Mouse (Mus musculus) urinary bladder, postnatal 0 days (tissue): ENCODE data around the gene Mllt1. TPM values are rescaled to one million over a fixed set of nuclear protein-coding genes. Genes with fewer than 3 reads are reported as not detected.

Experiments
- polyA plus RNA-seq: library from polyadenylated mRNA; unstranded; fragments of >200 nt; fragmentation: Nextera tagmentation; extraction: Ambion mirVana; gene quantifications from 2 replicates; pipeline ENCODE4 v1.2.1, GENCODE M21; 2015

Gene Mllt1
- polyA plus RNA-seq, result 15.8 and 18.0 TPM in 2 replicates

GRCm38 (mm10) chr17:56935363-56936131, at the start of gene Mllt1:
Gene Mllt1, minus strand, starts transcription at chr17:56935415.

GRCm38 (mm10) chr17:56982013-56982412, 46.8 kb upstream of the Mllt1 start, which contains the start of gene Acer1:
Gene Acer1, minus strand, starts transcription at chr17:56982126.

GRCm38 (mm10) chr17:56874936-56875651, 60.1 kb downstream of the Mllt1 start, which contains the start of gene 1700061G19Rik:
Gene 1700061G19Rik, plus strand, starts transcription at chr17:56875477.

GRCm38 (mm10) chr17:56874237-56874636, 61.0 kb downstream of the Mllt1 start, which contains the start of gene Acsbg2:
Gene Acsbg2, minus strand, starts transcription at chr17:56874447.

Other genes with a start within 250 kb of the Mllt1 start
- 524 and 561 TPM in 2 replicates for gene Ndufa11, start 217.6 kb downstream of the Mllt1 start, polyA plus RNA-seq
- gene Vmac, start 217.4 kb downstream of the Mllt1 start, polyA plus RNA-seq, result 16.6 and 18.3 TPM in 2 replicates
- gene Nrtn, start 177.9 kb downstream of the Mllt1 start, polyA plus RNA-seq, result 13.4 and 14.0 TPM in 2 replicates
- gene Dus3l, start 170.7 kb downstream of the Mllt1 start, polyA plus RNA-seq, result 19.8 and 24.6 TPM in 2 replicates
- 0.19 and 0.31 TPM in 2 replicates for gene Prr22, start 165.2 kb downstream of the Mllt1 start, polyA plus RNA-seq
- 3.7 and 4.2 TPM in 2 replicates for gene Rfx2, start 104.4 kb downstream of the Mllt1 start, polyA plus RNA-seq
- not detected in 2 replicates for gene Acsbg2, start 61.0 kb downstream of the Mllt1 start, polyA plus RNA-seq
- gene 1700061G19Rik, start 59.9 kb downstream of the Mllt1 start, polyA plus RNA-seq, result 10.6 and 11.7 TPM in 2 replicates
- not detected in 2 replicates for gene Acer1, start 46.7 kb upstream of the Mllt1 start, polyA plus RNA-seq
- 84.4 and 98.9 TPM in 2 replicates for gene Clpp, start 54.9 kb upstream of the Mllt1 start, polyA plus RNA-seq
- 25.4 and 30.7 TPM in 2 replicates for gene Alkbh7, start 61.9 kb upstream of the Mllt1 start, polyA plus RNA-seq
- 0.30 and 1.0 TPM in 2 replicates for gene Pspn, start 64.6 kb upstream of the Mllt1 start, polyA plus RNA-seq
- 37.8 and 42.8 TPM in 2 replicates for gene Gtf2f1, start 75.9 kb upstream of the Mllt1 start, polyA plus RNA-seq
- 0.22 and 0.35 TPM in 2 replicates for gene Gm17949, start 76.1 kb upstream of the Mllt1 start, polyA plus RNA-seq
- gene Khsrp, start 96.1 kb upstream of the Mllt1 start, polyA plus RNA-seq, result 19.1 and 23.0 TPM in 2 replicates
- gene Slc25a41, start 106.2 kb upstream of the Mllt1 start, polyA plus RNA-seq, result not detected in 2 replicates
- 15.0 and 16.8 TPM in 2 replicates for gene Crb3, start 123.7 kb upstream of the Mllt1 start, polyA plus RNA-seq
- 8.5 and 9.0 TPM in 2 replicates for gene Slc25a23, start 124.4 kb upstream of the Mllt1 start, polyA plus RNA-seq
- 1.1 and 3.1 TPM in 2 replicates for gene Dennd1c, start 143.1 kb upstream of the Mllt1 start, polyA plus RNA-seq
- gene Tubb4a, start 152.4 kb upstream of the Mllt1 start, polyA plus RNA-seq, result 6.7 and 8.1 TPM in 2 replicates
- 5.6 and 6.2 TPM in 2 replicates for gene Tnfsf9, start 169.9 kb upstream of the Mllt1 start, polyA plus RNA-seq
- 0.20 TPM in 1 of 2 replicates, not detected in the other for gene Cd70, start 214.4 kb upstream of the Mllt1 start, polyA plus RNA-seq